Mouse (Mus musculus) Muller cell, postnatal 12 days (primary cell): Measurements from ENCODE around the gene Arglu1.

Experiments
- DNase-seq: peaks from one replicate; pipeline ENCODE4 v3.0.0-alpha.2; 2015; ENCODE audit errors: inconsistent ontology term

Gene Arglu1

DNA sequence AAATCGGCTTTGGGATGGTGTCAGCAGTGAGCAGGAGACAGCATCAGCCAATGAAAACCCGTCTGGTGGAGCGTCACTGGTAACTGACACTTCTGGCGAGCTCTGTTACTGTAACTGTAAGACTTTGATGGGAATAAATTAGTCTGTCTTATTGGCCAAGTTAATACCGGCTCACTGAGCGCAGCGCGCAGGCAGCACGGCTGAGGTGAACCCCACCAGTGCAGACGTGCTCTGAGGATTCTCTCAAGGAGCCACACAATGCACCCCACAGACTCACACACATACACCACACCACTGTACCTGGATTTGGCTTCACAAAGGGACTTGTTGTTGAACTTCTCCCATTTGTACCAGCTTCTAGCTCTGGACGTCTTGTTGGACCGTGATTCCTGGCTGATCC lies 68.3 kb downstream of the Arglu1 start:
- no peak for DNase-seq

- no peak for DNase-seq
Measured at GRCm38 (mm10) chr8:8621236-8621917, 68.9 kb downstream of the Arglu1 start.

- no peak for DNase-seq
Measured at GRCm38 (mm10) chr8:8620536-8620935, 69.8 kb downstream of the Arglu1 start.

GRCm38 (mm10) chr8:8619221-8620194 lies 70.8 kb downstream of the Arglu1 start:
- peak; percentile 63 for DNase-seq
